Mouse (Mus musculus): ENCODE measurements at regions not wholly inside any gene's neighbourhood (a gene's known extent, or its start where the extent isn't known, plus 50 kb on each side); places are given as distances from the start of the nearest gene placed in this dataset.

GRCm38 (mm10) chr7:37098950-37099349 is 401.0 kb downstream of the Tshz3 start:
- no peak for ATAC-seq (ENCODE audit: borderline replicate concordance, extremely low read depth, low FRiP score, low TSS enrichment)
- Histone ChIP-seq H3K36me3 (no peaks in the 10 kb centered on the region), H3K4me1 (no peaks in the 10 kb centered on the region), H3K27me3 (no peaks in the 10 kb centered on the region), H3K9me3 (no peaks in the 10 kb centered on the region), H3K9ac (no peak overlapping the region), H3K27ac (no peak overlapping the region), H3K4me3 (no peak overlapping the region), H3K4me2 (no peak overlapping the region)
- 16% methylated on average over 4 of the region's 5 CpGs for WGBS

- H3K4me2 ChIP-seq: no peak overlapping the region
- H3K4me3 ChIP-seq: no peak overlapping the region
- no peaks in the 10 kb centered on the region for H3K4me1 ChIP-seq
- ATAC-seq (ENCODE audit: borderline replicate concordance, extremely low read depth, low FRiP score, low TSS enrichment): no peak
- H3K9ac ChIP-seq: no peak overlapping the region
- H3K27me3 ChIP-seq: no peaks in the 10 kb centered on the region
- no peaks in the 10 kb centered on the region for H3K9me3 ChIP-seq
- H3K27ac ChIP-seq: no peak overlapping the region
- WGBS: 64% methylated on average over 9 of the region's 9 CpGs
- no peaks in the 10 kb centered on the region for H3K36me3 ChIP-seq
Measured at GRCm38 (mm10) chr7:37104671-37105070, 406.8 kb downstream of the Tshz3 start.

DNA sequence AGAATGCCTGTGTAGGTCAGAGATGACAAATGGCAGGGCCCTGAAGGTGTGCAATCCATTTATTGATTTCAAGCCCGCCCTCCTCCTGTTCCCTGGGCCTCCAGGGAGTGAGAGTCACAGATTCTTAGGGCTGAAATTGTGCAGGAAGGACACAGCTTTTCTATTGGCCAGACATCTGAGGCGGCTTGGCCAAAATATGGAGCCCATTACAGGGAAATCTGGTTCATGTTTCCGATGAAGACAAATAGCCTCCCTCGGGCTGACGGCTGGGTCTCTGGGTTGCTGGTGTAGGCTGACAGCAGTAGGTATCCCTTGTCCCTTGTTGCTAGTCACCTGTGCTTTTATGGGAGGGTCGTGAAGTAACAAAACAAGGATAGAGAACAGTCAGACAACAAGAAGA is 413.2 kb downstream of the Tshz3 start:
- Histone ChIP-seq H3K4me1 (no peaks in the 10 kb centered on the region), H3K27me3 (no peaks in the 10 kb centered on the region), H3K9me3 (no peaks in the 10 kb centered on the region), H3K27ac (no peak overlapping the region), H3K9ac (no peak overlapping the region), H3K4me2 (no peak overlapping the region), H3K4me3 (no peak overlapping the region), H3K36me3 (no peaks in the 10 kb centered on the region)
- no peak for ATAC-seq (ENCODE audit: borderline replicate concordance, extremely low read depth, low FRiP score, low TSS enrichment)
- WGBS: 71% methylated on average over 6 of the region's 6 CpGs

DNA sequence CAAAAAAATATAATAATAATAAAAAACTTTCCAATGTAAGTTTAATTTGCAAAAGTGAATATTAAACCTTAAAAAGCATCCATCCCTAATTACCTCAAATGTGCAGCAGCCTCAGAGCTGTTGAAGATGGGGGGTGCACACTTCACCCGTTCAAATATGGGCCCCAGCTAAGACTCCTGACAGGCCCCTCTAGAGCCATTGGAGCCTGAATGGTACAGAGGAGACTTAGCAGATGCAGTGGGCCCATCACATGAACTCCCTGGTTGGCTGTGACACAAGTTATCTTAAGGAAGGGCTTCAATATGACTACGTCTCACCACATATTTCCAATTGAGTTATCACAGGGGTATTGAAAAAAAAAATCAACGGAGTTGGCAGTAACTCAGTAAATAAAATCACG is 422.9 kb downstream of the Tshz3 start:
- 81% methylated on average over 4 of the region's 4 CpGs for WGBS
- no peaks in the 10 kb centered on the region for H3K9me3 ChIP-seq
- no peak overlapping the region for H3K27ac ChIP-seq
- H3K4me2 ChIP-seq: no peak overlapping the region
- no peaks in the 10 kb centered on the region for H3K36me3 ChIP-seq
- no peaks in the 10 kb centered on the region for H3K4me1 ChIP-seq
- no peaks in the 10 kb centered on the region for H3K27me3 ChIP-seq
- H3K9ac ChIP-seq: no peak overlapping the region
- no peak overlapping the region for H3K4me3 ChIP-seq
- ATAC-seq (ENCODE audit: borderline replicate concordance, extremely low read depth, low FRiP score, low TSS enrichment): no peak

DNA sequence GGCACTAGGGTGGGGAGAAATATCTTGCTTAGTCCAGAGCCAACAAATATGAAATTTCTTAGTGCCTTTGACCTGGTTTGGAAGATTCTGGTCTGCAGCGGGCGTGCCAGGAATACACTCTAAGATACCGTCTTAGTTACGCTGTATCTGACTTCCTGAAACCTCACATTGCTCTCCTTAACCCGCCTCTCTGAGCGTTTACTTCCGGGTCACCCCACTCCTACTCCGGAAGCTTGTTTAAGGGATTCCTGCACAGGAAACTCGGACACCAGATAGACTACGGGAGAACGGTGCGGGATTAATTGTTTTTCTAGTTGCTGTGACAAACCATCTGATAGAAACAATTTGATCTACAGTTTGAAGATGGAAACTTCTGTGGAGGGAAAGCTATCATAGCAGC is 442.3 kb downstream of the Tshz3 start:
- H3K27ac ChIP-seq: no peak overlapping the region
- H3K4me2 ChIP-seq: no peak overlapping the region
- no peak for ATAC-seq (ENCODE audit: borderline replicate concordance, extremely low read depth, low FRiP score, low TSS enrichment)
- H3K36me3 ChIP-seq: no peaks in the 10 kb centered on the region
- no peaks in the 10 kb centered on the region; the same call in 1 of the 2 replicates for H3K27me3 ChIP-seq
- no peak overlapping the region for H3K9ac ChIP-seq
- WGBS: 72% methylated on average over 12 of the region's 12 CpGs
- H3K4me1 ChIP-seq: no peaks in the 10 kb centered on the region
- no peak overlapping the region for H3K4me3 ChIP-seq
- H3K9me3 ChIP-seq: no peaks in the 10 kb centered on the region

GRCm38 (mm10) chr7:37142780-37143179 is 444.9 kb downstream of the Tshz3 start:
- Histone ChIP-seq H3K4me3 (no peak overlapping the region), H3K36me3 (no peaks in the 10 kb centered on the region), H3K9me3 (no peaks in the 10 kb centered on the region), H3K4me1 (no peaks in the 10 kb centered on the region), H3K27ac (no peak overlapping the region), H3K9ac (no peak overlapping the region), H3K4me2 (no peak overlapping the region), H3K27me3 (no peaks in the 10 kb centered on the region; the same call in 1 of the 2 replicates)
- no peak for ATAC-seq (ENCODE audit: borderline replicate concordance, extremely low read depth, low FRiP score, low TSS enrichment)
- 64% methylated on average over 5 of the region's 5 CpGs for WGBS

DNA sequence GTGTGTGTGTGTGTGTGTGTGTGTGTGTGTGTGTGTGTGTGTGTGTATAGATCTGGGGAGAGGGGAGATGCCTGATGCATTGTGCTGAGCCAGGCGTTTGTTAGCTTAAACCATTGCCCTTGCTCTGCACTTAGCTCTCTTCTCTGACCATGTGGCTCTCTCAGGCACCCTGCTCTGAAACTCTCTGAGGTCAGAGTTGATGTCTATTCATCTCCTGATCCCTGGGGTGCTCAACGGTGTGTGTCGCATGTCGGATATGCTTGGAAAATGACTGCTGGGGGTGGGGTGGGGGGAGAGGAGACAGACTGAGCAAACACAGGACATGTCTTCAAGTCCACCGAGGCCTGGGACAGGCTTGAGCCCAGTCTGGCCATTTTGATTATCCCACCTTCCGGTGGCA is 446.4 kb downstream of the Tshz3 start:
- WGBS: 39% methylated on average over 6 of the region's 6 CpGs
- H3K27me3 ChIP-seq: no peaks in the 10 kb centered on the region; the same call in 1 of the 2 replicates
- H3K9me3 ChIP-seq: no peaks in the 10 kb centered on the region
- H3K9ac ChIP-seq: no peak overlapping the region
- H3K4me3 ChIP-seq: no peak overlapping the region
- ATAC-seq (ENCODE audit: borderline replicate concordance, extremely low read depth, low FRiP score, low TSS enrichment): no peak
- H3K4me2 ChIP-seq: no peak overlapping the region
- H3K27ac ChIP-seq: no peak overlapping the region
- no peaks in the 10 kb centered on the region for H3K36me3 ChIP-seq
- H3K4me1 ChIP-seq: no peaks in the 10 kb centered on the region

- Histone ChIP-seq H3K27ac (no peak overlapping the region), H3K9me3 (no peaks in the 10 kb centered on the region), H3K4me1 (no peaks in the 10 kb centered on the region), H3K4me3 (no peak overlapping the region), H3K4me2 (no peak overlapping the region), H3K36me3 (no peaks in the 10 kb centered on the region), H3K9ac (no peak overlapping the region), H3K27me3 (no peaks in the 10 kb centered on the region)
- ATAC-seq (ENCODE audit: borderline replicate concordance, extremely low read depth, low FRiP score, low TSS enrichment): no peak
- 54% methylated on average over 5 of the region's 5 CpGs for WGBS
Measured at GRCm38 (mm10) chr7:37149711-37150110, 451.8 kb downstream of the Tshz3 start.

DNA sequence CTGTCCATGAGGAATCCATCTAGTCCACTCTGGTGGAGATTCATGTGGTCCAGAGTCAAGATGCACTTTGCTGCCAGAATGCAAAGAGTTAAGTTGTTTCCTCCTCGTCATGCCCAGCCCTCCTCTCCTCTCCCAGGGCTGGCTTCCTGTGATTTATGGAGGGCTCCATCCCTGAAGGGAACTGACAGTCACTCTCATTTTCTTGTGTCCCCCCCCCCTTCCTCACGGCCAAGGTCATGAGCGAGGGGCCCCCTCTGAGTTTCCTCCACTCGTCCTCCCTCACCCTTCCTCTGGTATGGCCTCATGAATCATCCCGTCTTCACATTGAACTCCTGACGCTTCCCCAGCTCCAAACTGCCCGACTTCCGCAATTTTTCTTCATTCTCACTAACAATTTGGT is 461.9 kb downstream of the Tshz3 start:
- no peaks in the 10 kb centered on the region for H3K36me3 ChIP-seq
- no peak overlapping the region for H3K27ac ChIP-seq
- H3K4me2 ChIP-seq: no peak overlapping the region
- H3K9me3 ChIP-seq: no peaks in the 10 kb centered on the region
- no peaks in the 10 kb centered on the region for H3K4me1 ChIP-seq
- H3K4me3 ChIP-seq: no peak overlapping the region
- no peak overlapping the region for H3K9ac ChIP-seq
- ATAC-seq (ENCODE audit: borderline replicate concordance, extremely low read depth, low FRiP score, low TSS enrichment): no peak; the same call in 1 of the 2 replicates
- no peaks in the 10 kb centered on the region for H3K27me3 ChIP-seq
- WGBS: 27% methylated on average over 8 of the region's 8 CpGs

- H3K4me3 ChIP-seq: no peak overlapping the region
- WGBS: 70% methylated on average over 10 of the region's 10 CpGs
- H3K27me3 ChIP-seq: no peaks in the 10 kb centered on the region
Measured at GRCm38 (mm10) chr7:37168883-37169282, 471.0 kb downstream of the Tshz3 start.

DNA sequence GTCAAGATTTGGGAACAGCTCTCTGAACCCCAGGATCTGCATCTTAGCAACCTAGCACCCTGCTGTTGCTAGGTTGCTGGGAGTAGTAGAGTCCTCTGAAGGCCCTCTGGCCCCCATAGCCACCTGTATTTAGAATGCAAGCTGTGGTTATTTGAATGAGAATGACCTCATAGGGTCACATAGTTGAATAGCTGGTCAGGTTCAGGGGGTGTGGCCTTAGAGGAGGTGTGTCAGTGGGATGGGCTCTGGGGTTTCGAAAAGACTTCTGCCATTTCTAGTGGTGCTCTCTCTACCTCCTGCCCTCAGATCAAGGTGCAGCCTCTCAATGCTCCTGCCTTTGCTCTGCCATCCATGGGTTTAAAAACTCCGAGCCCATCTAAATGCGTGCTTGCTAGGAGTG is 477.8 kb downstream of the Tshz3 start:
- Histone ChIP-seq H3K4me3 (no peak overlapping the region), H3K27me3 (no peaks in the 10 kb centered on the region), H3K36me3 (no peaks in the 10 kb centered on the region), H3K9ac (no peak overlapping the region), H3K27ac (no peak overlapping the region), H3K9me3 (no peaks in the 10 kb centered on the region), H3K4me1 (peaks cover 11% of the 10 kb centered on the region; the same call in 1 of the 2 replicates), H3K4me2 (no peak overlapping the region)
- no peak for ATAC-seq (ENCODE audit: borderline replicate concordance, extremely low read depth, low FRiP score, low TSS enrichment)
- WGBS: 94% methylated on average over 3 of the region's 3 CpGs

More at GRCm38 (mm10) chr7:37168883-37169282, 471.0 kb downstream of the Tshz3 start:
- no peaks in the 10 kb centered on the region for H3K36me3 ChIP-seq
- H3K4me1 ChIP-seq: no peaks in the 10 kb centered on the region
- H3K4me2 ChIP-seq: no peak overlapping the region
- H3K9me3 ChIP-seq: no peaks in the 10 kb centered on the region
- no peak overlapping the region for H3K9ac ChIP-seq
- no peak overlapping the region for H3K27ac ChIP-seq
- no peak for ATAC-seq (ENCODE audit: borderline replicate concordance, extremely low read depth, low FRiP score, low TSS enrichment)

- no peak for ATAC-seq (ENCODE audit: borderline replicate concordance, extremely low read depth, low FRiP score, low TSS enrichment)
- no peaks in the 10 kb centered on the region for H3K36me3 ChIP-seq
- H3K4me1 ChIP-seq: peaks cover 11% of the 10 kb centered on the region; the same call in 1 of the 2 replicates
- H3K9me3 ChIP-seq: no peaks in the 10 kb centered on the region
- no peaks in the 10 kb centered on the region for H3K27me3 ChIP-seq
- no peak overlapping the region for H3K4me2 ChIP-seq
- WGBS: 56% methylated on average over 4 of the region's 4 CpGs
- H3K4me3 ChIP-seq: no peak overlapping the region
- no peak overlapping the region for H3K9ac ChIP-seq
- H3K27ac ChIP-seq: no peak overlapping the region
Measured at GRCm38 (mm10) chr7:37178256-37178655, 480.3 kb downstream of the Tshz3 start.

- Histone ChIP-seq H3K27ac (no peak overlapping the region), H3K27me3 (no peaks in the 10 kb centered on the region), H3K36me3 (no peaks in the 10 kb centered on the region), H3K4me2 (peak overlapping the region; percentile 16), H3K4me1 (peaks cover 11% of the 10 kb centered on the region; the same call in 1 of the 2 replicates), H3K4me3 (no peak overlapping the region), H3K9ac (no peak overlapping the region), H3K9me3 (no peaks in the 10 kb centered on the region)
- 37% methylated on average over 10 of the region's 10 CpGs for WGBS
- ATAC-seq (ENCODE audit: borderline replicate concordance, extremely low read depth, low FRiP score, low TSS enrichment): no peak
Measured at GRCm38 (mm10) chr7:37179907-37180306, 482.0 kb downstream of the Tshz3 start.
